Mouse (Mus musculus): ENCODE measurements at regions not wholly inside any gene's neighbourhood (a gene's known extent, or its start where the extent isn't known, plus 50 kb on each side); places are given as distances from the start of the nearest gene placed in this dataset.

- no peak for TF ChIP-seq CTCF (IDR thresholded peaks at IDR 0.05; ENCODE audit: control insufficient read depth, insufficient read depth, insufficient read length)
- TF ChIP-seq MYOD1 (IDR thresholded peaks at IDR 0.05; ENCODE audit: control insufficient read depth, insufficient read length, low read depth): no peak
- no peak for TF ChIP-seq MYOG (IDR thresholded peaks at IDR 0.05; ENCODE audit: control insufficient read depth, extremely low read depth, insufficient read length)
- no peak for TF ChIP-seq USF1 (IDR thresholded peaks at IDR 0.05; ENCODE audit: low read depth)
Observed at GRCm38 (mm10) chr2:11044727-11045274, 127.1 kb upstream of the Prkcq start.

Data from C2C12 (cell line).